In the genomic region with DNA sequence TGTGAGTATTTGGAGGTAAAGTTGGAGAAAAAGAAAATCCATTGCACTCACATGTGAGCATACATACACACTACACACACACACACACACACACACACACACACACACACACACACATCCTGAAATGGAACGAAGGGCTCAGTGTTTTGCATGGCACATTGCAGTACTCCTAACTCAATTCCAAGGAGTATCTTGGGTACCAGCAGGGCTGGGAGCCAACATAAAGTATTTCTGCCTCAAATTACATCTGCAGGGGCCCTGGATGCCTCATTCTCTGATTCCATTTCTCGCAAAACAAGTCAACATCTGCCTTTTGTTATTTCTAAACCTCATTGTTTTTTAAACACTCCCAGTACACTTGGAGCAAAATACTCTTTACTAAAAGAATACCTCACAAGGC, we compare ENCODE assay signal across 25 mouse cellular contexts.
A peak's percentile ranks its signal among the peaks of the same experiment; 100 is the strongest.
DNase-seq lines count a peak whose midpoint lies in the region; ATAC-seq lines count a peak whose summit lies in the region.
"Had no signal": no experiment of that assay in that cellular context is flagged by ENCODE, and none has a peak within 500 bp of the region (broad histone marks: within the 10 kb centered on the region; RNA-seq: fewer than 3 reads in every experiment).

No protein-coding gene starts in this region.

- H3K4me1 ChIP-seq in embryonic facial prominence, embryonic 14.5 days (ENCODE audit: control insufficient read depth, insufficient read depth, low read length) = peaks cover 9% of the 10 kb centered on the region
- peaks cover 19% of the 10 kb centered on the region for H3K4me1 ChIP-seq in limb, embryonic 10.5 days
- peaks cover 32% of the 10 kb centered on the region for H3K4me1 ChIP-seq in limb, embryonic 13.5 days
- no peaks in the 10 kb centered on the region for H3K4me1 ChIP-seq in midbrain, embryonic 16.5 days (ENCODE audit: control insufficient read depth, insufficient read depth, low read length)
- H3K4me1 ChIP-seq: forebrain, embryonic 12.5 days; forebrain, embryonic 15.5 days; heart, embryonic 12.5 days; hindbrain, embryonic 10.5 days; hindbrain, embryonic 13.5 days; intestine, embryonic 15.5 days had no signal

- no peaks in the 10 kb centered on the region for H3K27me3 ChIP-seq in embryonic facial prominence, embryonic 14.5 days (replicated peaks; ENCODE audit: control insufficient read depth, insufficient read depth, low read length)
- H3K27me3 ChIP-seq in limb, embryonic 10.5 days (ENCODE audit: low read depth, poor library complexity, severe bottlenecking) = peaks cover 8% of the 10 kb centered on the region; the same call in 1 of the 2 replicates
- 0 out of 2 replicates have a peak, but pooled peaks cover 4% of the 10 kb centered on the region for H3K27me3 ChIP-seq in limb, embryonic 13.5 days
- no peaks in the 10 kb centered on the region for H3K27me3 ChIP-seq in midbrain, embryonic 16.5 days (ENCODE audit: control insufficient read depth, insufficient read depth, low read depth, low read length)
- H3K27me3 ChIP-seq: forebrain, embryonic 12.5 days; forebrain, embryonic 15.5 days; heart, embryonic 12.5 days; heart, embryonic 15.5 days; hindbrain, embryonic 13.5 days; intestine, embryonic 15.5 days had no signal

- no peaks in the 10 kb centered on the region; the same call in 1 of the 2 replicates for H3K9me3 ChIP-seq in embryonic facial prominence, embryonic 14.5 days (ENCODE audit: control insufficient read depth, low read length)
- no peaks in the 10 kb centered on the region for H3K9me3 ChIP-seq in limb, embryonic 10.5 days (replicated peaks)
- peaks cover 4% of the 10 kb centered on the region; the same call in 1 of the 2 replicates for H3K9me3 ChIP-seq in limb, embryonic 13.5 days
- no peaks in the 10 kb centered on the region for H3K9me3 ChIP-seq in midbrain, embryonic 16.5 days (replicated peaks; ENCODE audit: control insufficient read depth, low read length, poor library complexity, severe bottlenecking)
- H3K9me3 ChIP-seq: forebrain, embryonic 12.5 days; forebrain, embryonic 15.5 days; heart, embryonic 12.5 days; heart, embryonic 15.5 days; hindbrain, embryonic 10.5 days; hindbrain, embryonic 13.5 days; intestine, embryonic 15.5 days had no signal

- peak overlapping the region; percentile 87 for H3K27ac ChIP-seq in embryonic facial prominence, embryonic 14.5 days (replicated peaks; ENCODE audit: low read depth, low read length)
- peak overlapping the region; percentile 36; the same call in 1 of the 2 replicates for H3K27ac ChIP-seq in limb, embryonic 10.5 days
- H3K27ac ChIP-seq in limb, embryonic 13.5 days = peak overlapping the region; percentile 70
- H3K27ac ChIP-seq in midbrain, embryonic 16.5 days (ENCODE audit: low read length) = no peak overlapping the region
- H3K27ac ChIP-seq: forebrain, embryonic 12.5 days; forebrain, embryonic 15.5 days; heart, embryonic 15.5 days; hindbrain, embryonic 10.5 days; hindbrain, embryonic 13.5 days; intestine, embryonic 15.5 days had no signal

- DNase-seq in embryonic facial prominence, embryonic 14.5 days (ENCODE audit: low spot score) = peak; percentile 83
- no peak for DNase-seq in limb, embryonic 10.5 days (ENCODE audit: low spot score)
- DNase-seq in right cerebral cortex, adult 2 months (ENCODE audit: low spot score in 2 of 2) = no peak
- no peak for DNase-seq in adrenal gland, postnatal 14 days
- DNase-seq: adrenal gland, adult 2 months; adrenal gland, postnatal 25 days; cerebellum, adult 11-12 months; cerebellum, adult 8-10 months; cerebellum, postnatal 14 days; gastrocnemius, postnatal 25 days; heart, adult 18-20 months; heart, postnatal 10 days; heart, postnatal 36 days had no signal

- no peak for ATAC-seq in embryonic facial prominence, embryonic 14.5 days (ENCODE audit: low read depth)
- ATAC-seq in limb, embryonic 13.5 days (ENCODE audit: low FRiP score, low read depth) = no peak; the same call in 1 of the 2 replicates
- no peak for ATAC-seq in midbrain, embryonic 16.5 days
- ATAC-seq: CD4-positive, CD25-positive, alpha-beta regulatory T cell, adult 4 months; forebrain, embryonic 15.5 days; hindbrain, embryonic 16.5 days; intestine, embryonic 15.5 days had no signal

- no peak overlapping the region for H3K9ac ChIP-seq in embryonic facial prominence, embryonic 14.5 days (ENCODE audit: low read depth, low read length)
- 0 out of 2 replicates have a peak overlapping the region, but pooled peaks have one; percentile 13 for H3K9ac ChIP-seq in limb, embryonic 13.5 days
- no peak overlapping the region for H3K9ac ChIP-seq in midbrain, embryonic 16.5 days (ENCODE audit: low read depth, low read length)
- H3K9ac ChIP-seq: forebrain, embryonic 12.5 days; forebrain, embryonic 15.5 days; heart, embryonic 12.5 days; heart, embryonic 15.5 days; hindbrain, embryonic 13.5 days; intestine, embryonic 15.5 days had no signal

- H3K4me2 ChIP-seq in embryonic facial prominence, embryonic 14.5 days (ENCODE audit: low read depth, low read length) = no peak overlapping the region
- no peak overlapping the region for H3K4me2 ChIP-seq in limb, embryonic 13.5 days (replicated peaks)
- no peak overlapping the region for H3K4me2 ChIP-seq in midbrain, embryonic 16.5 days (ENCODE audit: low read length)
- H3K4me2 ChIP-seq: forebrain, embryonic 12.5 days; forebrain, embryonic 15.5 days; heart, embryonic 12.5 days; heart, embryonic 15.5 days; hindbrain, embryonic 13.5 days; intestine, embryonic 15.5 days had no signal

- 36% methylated on average over 2 of the region's 2 CpGs for WGBS in embryonic facial prominence, embryonic 14.5 days
- WGBS in limb, embryonic 10.5 days = 85% methylated on average over 2 of the region's 2 CpGs
- WGBS in limb, embryonic 13.5 days = 43% methylated on average over 2 of the region's 2 CpGs
- WGBS in midbrain, embryonic 16.5 days = 77% methylated on average over 2 of the region's 2 CpGs

- no peaks in the 10 kb centered on the region for H3K36me3 ChIP-seq in embryonic facial prominence, embryonic 14.5 days (ENCODE audit: control insufficient read depth, insufficient read depth, low read length)
- H3K36me3 ChIP-seq in limb, embryonic 10.5 days = no peaks in the 10 kb centered on the region
- H3K36me3 ChIP-seq in limb, embryonic 13.5 days = no peaks in the 10 kb centered on the region
- no peaks in the 10 kb centered on the region for H3K36me3 ChIP-seq in midbrain, embryonic 16.5 days (ENCODE audit: control insufficient read depth, insufficient read depth, low read length)
- H3K36me3 ChIP-seq: forebrain, embryonic 12.5 days; forebrain, embryonic 15.5 days; heart, embryonic 12.5 days; heart, embryonic 15.5 days; hindbrain, embryonic 10.5 days; hindbrain, embryonic 13.5 days; intestine, embryonic 15.5 days had no signal

- no peak overlapping the region for H3K4me3 ChIP-seq in embryonic facial prominence, embryonic 14.5 days (ENCODE audit: low read depth, low read length)
- H3K4me3 ChIP-seq in limb, embryonic 10.5 days = no peak overlapping the region
- H3K4me3 ChIP-seq in limb, embryonic 13.5 days = no peak overlapping the region
- H3K4me3 ChIP-seq in midbrain, embryonic 16.5 days (ENCODE audit: low read depth, low read length) = no peak overlapping the region
- H3K4me3 ChIP-seq: erythroblast, embryonic 14.5 days; forebrain, embryonic 12.5 days; forebrain, embryonic 15.5 days; heart, embryonic 12.5 days; heart, embryonic 15.5 days; hindbrain, embryonic 10.5 days; hindbrain, embryonic 13.5 days; intestine, embryonic 15.5 days had no signal
